Mouse (Mus musculus) CH12.LX (cell line): ENCODE data around the gene Exosc10.

Experiments
- CTCF ChIP-seq, 2 experiments: IDR thresholded peaks in 1 of 2; conservative IDR thresholded peaks in 1 of 2; 2 replicates each; pipeline ENCODE4 v1.5.1; 2011 to 2012; ENCODE audit warnings: low read depth in 2 of 2, low read length in 2 of 2, improper control_type of control experiment in 1 of 2, inconsistent platforms in 1 of 2, mild to moderate bottlenecking in 1 of 2, moderate library complexity in 1 of 2
- EP300 ChIP-seq: IDR thresholded peaks from 2 replicates; pipeline ENCODE4 v1.6.1; 2011; ENCODE audit warnings: low read length, improper control_type of control experiment
- ETS1 ChIP-seq: conservative IDR thresholded peaks from 2 replicates; pipeline ENCODE4 v1.6.1; 2012; ENCODE audit warnings: low read depth, mild to moderate bottlenecking, inconsistent platforms, low read length, improper control_type of control experiment, moderate library complexity
- MXI1 ChIP-seq: IDR thresholded peaks from 2 replicates; pipeline ENCODE4 v1.6.1; 2011; ENCODE audit warnings: mild to moderate bottlenecking, low read depth, low read length, improper control_type of control experiment
- NELFE ChIP-seq: IDR thresholded peaks from 2 replicates; pipeline ENCODE4 v1.6.1; 2011; ENCODE audit warnings: low read depth, low read length, improper control_type of control experiment
- POLR2A ChIP-seq: IDR thresholded peaks from 2 replicates; pipeline ENCODE4 v1.6.1; 2011; ENCODE audit warnings: low read depth, mild to moderate bottlenecking, improper control_type of control experiment, low read length
- TCF12 ChIP-seq: IDR thresholded peaks from 2 replicates; pipeline ENCODE4 v1.6.1; 2014; ENCODE audit warnings: low read depth, mild to moderate bottlenecking, inconsistent platforms, low read length, improper control_type of control experiment
- USF1 ChIP-seq: IDR thresholded peaks from 2 replicates; pipeline ENCODE4 v1.6.1; 2014; ENCODE audit warnings: low read depth, mild to moderate bottlenecking, inconsistent platforms, low read length, improper control_type of control experiment
- ZC3H11A ChIP-seq: IDR thresholded peaks from 2 replicates; pipeline ENCODE4 v1.6.1; 2012; ENCODE audit warnings: low read depth, mild to moderate bottlenecking, inconsistent platforms, low read length, improper control_type of control experiment
- ZKSCAN1 ChIP-seq: IDR thresholded peaks from 2 replicates; pipeline ENCODE4 v1.6.1; 2012; ENCODE audit warnings: low read depth, inconsistent platforms, low read length, improper control_type of control experiment, borderline replicate concordance

- no peak for TF ChIP-seq CTCF (conservative IDR thresholded peaks at IDR 0.05 in 1 of 2, IDR thresholded peaks at IDR 0.05 in 1 of 2; ENCODE audit: low read depth in 2 of 2, low read length in 2 of 2)
- no peak for TF ChIP-seq USF1
- TF ChIP-seq EP300 = no peak
- TF ChIP-seq POLR2A = no peak
- no peak for TF ChIP-seq ZC3H11A
- TF ChIP-seq ETS1 = no peak
- TF ChIP-seq TCF12 = no peak
- no peak for TF ChIP-seq NELFE
- no peak for TF ChIP-seq MXI1
- TF ChIP-seq ZKSCAN1 = no peak
Observed at GRCm38 (mm10) chr4:148589565-148589964, 31.3 kb downstream of the Exosc10 start.
